ENCODE assay signal across 17 mouse cellular contexts in the genomic region with DNA sequence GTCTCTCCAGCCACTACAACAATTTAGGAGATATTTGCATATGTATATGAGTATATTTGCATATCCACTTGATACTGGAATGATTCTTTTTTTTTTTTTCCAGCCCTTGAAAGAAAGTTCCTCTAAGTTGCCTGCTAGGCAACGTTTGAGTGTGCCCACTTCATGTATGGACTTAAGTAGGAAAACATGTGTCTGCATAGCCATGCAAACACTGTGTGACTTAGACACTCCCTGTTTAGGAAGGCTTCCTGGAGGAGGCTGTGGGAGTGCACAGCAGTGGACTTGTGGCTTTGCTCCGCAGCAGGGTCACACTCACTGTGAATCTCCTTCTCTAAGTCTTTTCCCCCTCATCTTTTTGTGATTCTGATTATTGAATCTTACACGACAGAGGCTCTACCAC. TPM values are rescaled to one million over a fixed set of nuclear protein-coding genes. Genes with fewer than 3 reads are reported as not detected.
"Had no signal": no experiment of that assay in that cellular context is flagged by ENCODE, and none has a peak within 500 bp of the region (broad histone marks: within the 10 kb centered on the region; RNA-seq: fewer than 3 reads in every experiment).

No protein-coding gene starts in this region.

- H3K4me2 ChIP-seq: neural tube, embryonic 13.5 days; neural tube, embryonic 15.5 days; stomach, embryonic 15.5 days had no signal

- H3K27ac ChIP-seq: neural tube, embryonic 13.5 days; neural tube, embryonic 15.5 days; stomach, embryonic 15.5 days had no signal

- DNase-seq: retina, postnatal 1 day; right cerebral cortex, adult 18-20 months; right cerebral cortex, postnatal 14 days; right cerebral cortex, postnatal 25 days; right cerebral cortex, postnatal 4 days; spleen, adult 18-20 months; thymus, adult 18-20 months; thymus, adult 2 months; thymus, postnatal 14 days; thymus, postnatal 25 days; thymus, postnatal 36 days; thymus, postnatal 4 days had no signal

- H3K27me3 ChIP-seq: neural tube, embryonic 13.5 days; neural tube, embryonic 15.5 days; stomach, embryonic 15.5 days had no signal

- H3K9me3 ChIP-seq: neural tube, embryonic 13.5 days; neural tube, embryonic 15.5 days; stomach, embryonic 15.5 days had no signal

- H3K4me1 ChIP-seq: neural tube, embryonic 13.5 days; neural tube, embryonic 15.5 days; stomach, embryonic 15.5 days had no signal

- H3K9ac ChIP-seq: neural tube, embryonic 13.5 days; neural tube, embryonic 15.5 days; stomach, embryonic 15.5 days had no signal

- H3K36me3 ChIP-seq: neural tube, embryonic 13.5 days; neural tube, embryonic 15.5 days had no signal

- H3K4me3 ChIP-seq: neural tube, embryonic 13.5 days; neural tube, embryonic 15.5 days; stomach, embryonic 15.5 days had no signal

RNA-seq across cellular contexts. Expression of a gene that starts 24.0 kb away (rescaled TPM):
- total RNA-seq: neutrophil, adult 5-6 weeks had no signal
- polyA plus RNA-seq: neural tube, embryonic 14.5 days had no signal
